Mouse (Mus musculus): ENCODE data around the gene Tmem208.
"Not testable (repeated sequence)": the region's sequence is repeated elsewhere in the genome, so short reads cannot be mapped to it uniquely, and the experiment has no call there.

Gene Tmem208

DNA sequence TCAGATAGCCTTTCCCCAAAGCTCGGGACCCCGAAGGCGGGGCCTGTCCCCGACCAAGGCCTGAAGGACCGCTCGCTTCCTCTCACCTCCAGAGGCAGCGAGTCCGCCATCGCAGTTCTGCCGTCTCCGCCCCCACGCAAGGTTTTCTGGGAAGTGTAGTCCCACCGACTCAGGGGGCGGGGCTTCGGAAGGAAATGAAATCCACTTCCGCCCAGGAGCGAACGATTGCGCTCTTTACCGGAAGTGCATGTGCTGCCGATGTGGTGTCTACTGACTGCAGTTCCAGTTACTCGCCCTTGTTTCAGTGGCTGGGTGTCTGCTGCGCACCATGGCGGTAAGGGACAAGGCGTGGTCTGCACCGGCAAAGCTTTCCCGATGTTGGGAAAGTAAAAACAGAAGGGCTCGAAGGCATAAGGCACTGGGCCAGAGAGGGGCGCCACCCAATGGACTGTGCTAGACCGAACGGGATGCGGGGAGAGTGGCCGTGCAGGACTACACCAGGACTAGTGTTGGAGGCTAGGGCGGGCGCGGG, at the start of gene Tmem208, which contains the start of gene Lrrc29:
Gene Tmem208 (plus strand): TSS at position 214 of the 532 bp plus-strand sequence.
Gene Lrrc29 (minus strand): TSS at position 138 of the 532 bp plus-strand sequence.
- peak; percentile 90 for DNase-seq (ENCODE audit: low spot score)

DNA sequence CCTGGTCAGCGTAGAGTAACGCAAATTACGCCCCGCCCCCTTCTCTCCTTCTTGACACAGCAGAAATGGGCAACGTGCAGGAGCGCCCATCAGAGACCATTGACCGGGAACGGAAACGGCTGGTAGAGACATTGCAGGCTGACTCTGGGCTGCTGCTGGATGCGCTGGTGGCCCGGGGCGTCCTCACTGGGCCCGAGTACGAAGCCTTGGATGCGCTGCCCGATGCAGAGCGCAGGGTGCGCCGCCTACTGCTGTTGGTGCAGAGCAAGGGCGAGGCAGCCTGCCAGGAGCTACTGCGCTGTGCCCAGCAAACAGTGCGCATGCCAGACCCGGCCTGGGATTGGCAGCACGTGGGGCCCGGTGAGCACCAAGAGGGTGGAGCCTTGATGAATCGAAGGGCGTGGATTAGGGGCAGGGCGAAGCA, 47.2 kb upstream of the Tmem208 start:
- DNase-seq (ENCODE audit: low spot score): no peak

DNA sequence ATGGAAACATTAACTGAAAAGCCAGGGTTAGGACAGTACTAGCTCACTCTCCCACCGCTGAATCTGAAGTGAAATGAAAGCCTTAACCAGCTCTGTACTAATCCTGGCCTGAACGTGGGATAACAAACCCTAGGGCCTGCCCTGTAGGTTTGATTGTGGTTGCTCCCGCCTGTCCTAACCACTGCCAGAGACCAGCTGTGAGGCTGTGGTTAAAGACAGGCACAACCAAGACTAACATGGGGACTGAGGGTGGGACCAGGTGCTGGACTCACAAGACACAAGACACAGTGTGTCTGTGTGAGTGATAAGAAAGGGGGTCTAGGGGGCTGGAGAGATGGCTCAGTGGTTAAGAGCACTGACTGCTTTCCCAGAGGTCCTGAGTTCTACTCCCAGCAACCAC, 45.6 kb upstream of the Tmem208 start:
- DNase-seq (ENCODE audit: low spot score): no peak

DNA sequence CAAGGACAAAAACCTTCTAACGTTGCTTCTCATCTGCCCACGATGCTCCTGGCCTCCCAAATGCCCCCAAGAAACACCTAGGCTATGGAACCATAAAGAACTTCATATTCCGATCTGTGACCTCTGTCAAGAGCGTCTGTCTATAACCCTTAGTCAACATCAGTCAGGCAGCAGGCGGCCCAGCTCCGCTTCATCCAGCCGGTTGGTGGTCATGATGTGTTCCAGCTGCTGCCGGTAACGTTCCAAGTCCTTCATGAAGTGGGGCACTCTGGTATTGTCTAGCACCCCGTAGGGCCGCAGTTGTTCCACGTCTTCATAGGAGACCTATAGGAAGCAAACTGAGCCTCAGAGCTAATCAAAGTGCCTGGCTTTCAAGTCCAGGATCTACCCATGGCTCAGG, 44.3 kb upstream of the Tmem208 start:
- DNase-seq (ENCODE audit: low spot score): no peak

DNA sequence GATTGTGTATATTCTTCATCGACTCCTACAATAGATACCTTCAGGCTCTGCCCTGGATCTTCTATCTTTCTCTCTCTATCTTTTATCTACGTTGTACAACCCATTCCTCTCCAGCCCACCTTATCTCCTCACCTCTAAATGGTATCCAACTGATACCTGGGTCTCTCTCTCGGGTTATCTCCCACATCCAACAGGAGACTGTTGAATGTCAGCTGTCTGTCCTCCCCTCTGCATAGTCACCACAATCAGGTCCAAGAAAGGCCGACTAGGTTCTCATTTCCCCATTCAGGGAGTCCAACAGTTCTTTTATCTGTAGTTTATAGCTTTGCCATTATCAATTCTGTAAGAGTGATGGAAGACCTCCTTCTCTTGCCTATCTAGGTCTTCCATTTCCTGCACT, 43.9 kb upstream of the Tmem208 start:
- DNase-seq (ENCODE audit: low spot score): no peak

DNA sequence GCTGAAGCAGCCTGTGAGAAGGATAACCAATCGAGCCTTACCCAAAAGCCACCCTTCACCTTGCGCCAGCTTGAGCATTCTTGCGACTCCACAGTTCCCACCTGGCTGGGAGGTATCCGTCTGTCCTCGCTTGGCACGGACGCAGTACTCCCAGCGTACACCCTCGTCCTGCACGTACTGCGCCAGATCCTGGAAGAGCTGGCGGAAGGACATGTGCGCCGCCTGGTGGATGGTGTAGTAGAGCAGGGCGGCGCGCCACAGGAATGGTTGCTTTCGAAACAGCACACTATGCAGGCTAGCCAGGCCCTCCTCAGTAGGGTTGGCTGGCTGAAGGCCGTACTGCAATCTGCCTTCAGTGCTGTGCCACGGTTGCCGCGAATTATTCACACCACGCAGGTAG, 43.1 kb upstream of the Tmem208 start:
- DNase-seq (ENCODE audit: low spot score): no peak

DNA sequence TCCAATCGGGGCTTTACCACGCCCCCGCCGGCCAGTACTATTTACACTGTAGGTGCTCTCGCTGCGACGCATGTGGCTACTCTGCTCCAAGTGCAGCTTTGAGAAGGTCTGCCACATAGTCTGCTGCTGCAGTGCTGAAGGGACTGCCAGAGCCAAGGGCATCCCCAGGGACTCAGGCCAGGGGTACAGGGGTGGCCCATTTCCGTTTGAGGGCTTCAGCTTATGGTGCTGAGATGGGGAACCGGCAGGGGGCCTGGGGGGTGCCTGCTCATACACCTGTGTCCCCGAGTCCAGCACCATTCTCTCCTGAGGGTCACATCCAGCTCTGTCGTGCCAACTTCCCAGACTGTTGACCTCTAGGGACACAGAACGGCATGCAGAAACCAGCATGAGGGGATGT, 40.6 kb upstream of the Tmem208 start:
- DNase-seq (ENCODE audit: low spot score): no peak

DNA sequence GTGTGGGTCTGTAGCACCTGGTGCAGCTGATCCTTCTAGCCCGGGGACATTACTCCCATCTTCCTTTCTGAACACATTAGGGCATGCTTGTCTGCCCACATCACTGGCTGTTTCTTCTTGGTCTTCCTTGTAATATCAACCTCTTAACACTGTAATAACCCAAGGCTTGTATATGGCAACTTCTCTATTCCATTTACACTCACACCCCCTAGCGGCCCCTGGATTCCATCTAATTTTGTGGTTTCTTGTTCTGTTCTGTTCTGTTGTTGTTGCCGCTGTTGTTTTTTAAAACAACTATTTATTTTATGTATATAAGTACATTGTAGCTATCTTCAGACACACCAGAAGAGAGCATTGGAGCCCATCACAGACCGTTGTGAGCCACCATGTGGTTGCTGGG, 39.2 kb upstream of the Tmem208 start:
- no peak for DNase-seq (ENCODE audit: low spot score)

DNA sequence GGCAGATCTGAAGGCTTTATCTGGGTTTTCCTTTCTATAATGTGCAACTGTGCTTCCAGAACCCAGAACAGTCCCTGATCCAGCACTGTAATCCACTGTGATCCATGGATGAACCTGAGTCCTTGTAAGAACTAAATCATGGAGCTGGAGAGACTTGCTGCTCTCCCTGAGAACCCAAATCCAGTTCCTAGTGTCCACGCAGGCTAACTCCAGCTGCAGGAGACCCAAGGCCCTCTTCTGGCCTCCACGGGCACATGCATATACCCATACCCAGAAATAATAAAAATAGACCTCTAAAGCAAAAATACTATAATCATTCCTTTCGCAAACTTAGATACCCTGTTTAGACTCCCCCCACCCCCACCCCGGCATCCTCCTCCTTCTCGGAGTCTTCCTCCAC, 37.9 kb upstream of the Tmem208 start:
- no peak for DNase-seq (ENCODE audit: low spot score)

DNA sequence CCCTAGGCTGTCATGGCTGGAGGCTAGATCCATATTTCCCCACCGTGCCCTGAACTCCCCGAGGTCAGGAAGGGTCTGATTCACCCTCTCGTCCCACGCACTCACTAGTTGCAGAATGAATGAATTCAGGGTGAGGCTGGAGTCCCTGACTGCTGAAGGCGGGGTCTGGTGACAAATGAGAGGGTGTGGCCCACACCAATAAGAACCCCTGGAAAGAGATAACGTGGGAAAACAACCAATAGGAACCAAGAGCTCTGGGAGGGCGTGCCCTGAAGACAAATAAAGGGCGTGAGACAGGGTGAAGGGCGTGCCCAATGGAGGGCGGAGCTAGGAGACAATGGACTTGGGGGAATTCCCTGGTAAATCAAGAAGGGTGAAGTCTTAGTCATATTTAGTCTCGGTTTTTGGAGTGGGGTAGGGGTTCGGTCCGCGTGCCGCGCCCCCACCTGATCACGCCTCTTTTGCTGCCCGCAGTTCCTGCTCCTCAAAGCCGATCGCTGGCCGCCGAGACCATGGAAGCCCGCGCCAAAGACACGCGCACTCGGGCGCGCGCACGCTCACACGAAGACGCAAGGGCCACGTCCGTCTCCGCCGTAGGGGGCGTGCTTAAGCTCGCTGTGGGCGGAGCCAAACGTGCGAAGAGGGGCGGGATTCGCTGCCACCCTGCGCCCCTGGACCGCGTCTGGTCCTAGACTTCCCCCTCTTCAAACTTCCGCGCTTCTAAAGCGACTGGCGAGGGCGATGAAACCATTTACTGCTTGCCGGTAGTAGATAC, 37.0 kb upstream of the Tmem208 start:
- DNase-seq (ENCODE audit: low spot score): peak; percentile 65

DNA sequence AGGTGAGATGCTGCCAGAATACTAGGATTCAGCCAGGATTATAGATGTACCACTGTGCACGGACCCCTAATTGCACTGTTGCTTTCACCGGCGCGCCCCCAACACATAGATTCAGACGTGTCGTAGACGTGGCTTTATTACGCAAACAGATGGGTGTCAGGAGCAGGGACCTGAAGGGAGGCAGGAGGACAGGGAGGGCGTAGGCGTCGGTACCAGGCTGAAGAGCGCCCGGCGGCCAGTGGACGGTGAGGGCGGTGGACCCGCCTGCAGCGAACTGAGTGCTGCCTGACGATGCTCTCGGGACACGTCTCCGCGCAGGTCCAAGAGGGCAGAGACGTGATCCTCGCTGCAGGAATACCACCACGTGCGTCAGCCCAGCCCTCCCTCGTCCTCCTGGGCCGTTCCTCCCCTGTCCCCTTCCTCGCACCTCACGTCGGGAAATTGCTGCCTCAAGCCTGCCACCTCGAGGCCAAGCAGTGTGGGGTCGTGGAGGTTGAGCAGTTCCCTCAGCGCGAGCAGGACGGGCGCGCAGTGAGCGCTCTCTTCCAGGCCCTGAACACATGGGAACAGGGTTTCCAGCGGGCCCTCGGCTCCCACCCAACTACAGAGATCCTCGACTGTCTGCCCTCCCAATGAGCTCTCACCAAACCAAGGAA, 36.2 kb upstream of the Tmem208 start, which contains the start of gene 4931428F04Rik:
Gene 4931428F04Rik (minus strand): TSS at position 60 of the 656 bp plus-strand sequence.
- no peak for DNase-seq (ENCODE audit: low spot score)

DNA sequence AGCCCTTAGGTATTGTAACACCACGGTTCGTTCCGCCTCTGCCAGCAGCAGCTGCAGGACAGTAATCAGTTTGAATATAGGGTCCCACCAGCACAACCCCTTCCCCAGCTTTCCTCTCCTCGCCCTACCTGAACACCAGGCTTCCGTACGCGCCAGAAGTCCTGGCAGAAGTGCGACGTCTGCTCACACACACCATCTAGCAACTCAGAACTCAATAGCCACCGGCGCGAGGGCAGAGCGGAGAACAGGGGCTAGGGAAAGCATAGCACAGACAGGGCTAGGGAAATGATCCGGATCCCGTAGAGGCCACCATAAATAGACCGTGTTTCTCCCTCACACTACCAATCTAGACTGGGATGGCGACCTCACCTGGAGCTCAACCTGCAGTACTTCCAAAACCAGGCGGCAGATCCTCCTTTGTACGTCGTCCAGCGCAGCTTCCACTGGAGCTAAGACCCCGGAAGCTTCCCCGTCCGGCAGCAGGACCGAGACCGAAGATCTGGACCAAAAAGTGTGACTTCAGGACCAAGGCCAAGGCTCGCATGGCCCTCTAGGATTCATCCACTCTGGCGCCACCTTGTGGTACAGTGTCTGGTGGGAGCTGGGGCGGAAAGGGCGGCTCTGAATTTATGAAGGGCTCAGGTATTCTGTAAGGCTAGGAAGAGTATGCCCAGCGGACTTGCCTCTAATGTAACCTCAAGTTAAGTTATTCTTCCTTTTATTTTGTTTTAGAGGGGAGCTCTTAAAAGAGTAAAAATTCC, 35.4 kb upstream of the Tmem208 start:
- DNase-seq (ENCODE audit: low spot score): peak; percentile 86

DNA sequence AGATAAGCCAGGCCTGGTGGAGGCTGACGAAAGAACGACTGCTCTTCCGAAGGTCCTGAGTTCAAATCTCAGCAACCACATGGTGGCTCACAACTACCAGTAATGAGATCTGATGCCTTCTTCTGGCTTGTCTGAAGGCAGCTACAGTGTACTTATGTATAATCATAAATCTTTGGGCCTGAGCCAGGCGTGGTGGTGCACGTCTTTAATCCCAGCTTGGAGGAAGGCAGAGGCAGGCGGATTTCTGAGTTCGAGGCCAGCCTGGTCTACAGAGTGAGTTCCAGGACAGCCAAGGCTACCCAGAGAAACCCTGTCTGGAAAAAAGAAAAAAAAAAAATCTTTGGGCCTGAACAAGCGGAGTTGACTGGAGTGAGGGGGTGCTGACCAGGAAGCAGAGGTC, 34.8 kb upstream of the Tmem208 start:
- DNase-seq (ENCODE audit: low spot score): not testable (repeated sequence)

DNA sequence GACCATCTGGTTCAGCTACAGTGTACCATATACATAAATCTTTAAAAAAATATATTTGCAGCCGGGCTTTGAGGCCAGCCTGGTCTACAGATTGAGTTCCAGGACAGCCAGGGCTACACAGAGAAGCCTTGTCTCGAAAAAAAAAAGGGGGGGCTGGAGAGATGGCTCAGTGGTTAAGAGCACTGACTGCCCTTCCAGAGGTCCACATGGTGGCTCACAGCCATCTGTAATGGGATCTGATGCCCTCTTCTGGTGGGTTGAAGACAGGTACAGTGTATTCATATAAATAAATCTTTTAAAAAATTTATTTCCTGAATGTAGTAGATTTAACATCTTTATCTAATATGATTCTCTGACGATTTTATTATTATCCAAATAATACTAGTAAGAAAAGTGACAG, 34.4 kb upstream of the Tmem208 start:
- not testable (repeated sequence) for DNase-seq (ENCODE audit: low spot score)

DNA sequence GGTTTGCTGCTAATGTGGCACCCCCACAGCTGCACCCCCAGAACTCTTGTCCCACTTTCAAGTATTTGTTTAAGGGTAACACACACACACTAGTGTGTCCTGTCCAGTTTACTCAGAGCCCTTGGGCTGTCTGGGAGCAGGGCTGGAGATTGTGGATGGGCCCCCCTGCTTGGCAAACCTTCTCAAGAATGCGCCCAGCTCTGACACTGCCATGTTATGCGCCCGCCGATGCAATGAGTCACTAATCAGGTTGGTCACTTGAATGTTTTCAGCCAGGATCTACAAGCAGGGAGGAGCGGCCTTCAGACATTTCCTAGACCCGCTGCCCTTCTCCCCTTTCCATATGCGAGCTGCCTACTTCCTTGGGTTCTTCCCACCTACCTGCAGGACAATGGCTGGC, 33.7 kb upstream of the Tmem208 start:
- no peak for DNase-seq (ENCODE audit: low spot score)

DNA sequence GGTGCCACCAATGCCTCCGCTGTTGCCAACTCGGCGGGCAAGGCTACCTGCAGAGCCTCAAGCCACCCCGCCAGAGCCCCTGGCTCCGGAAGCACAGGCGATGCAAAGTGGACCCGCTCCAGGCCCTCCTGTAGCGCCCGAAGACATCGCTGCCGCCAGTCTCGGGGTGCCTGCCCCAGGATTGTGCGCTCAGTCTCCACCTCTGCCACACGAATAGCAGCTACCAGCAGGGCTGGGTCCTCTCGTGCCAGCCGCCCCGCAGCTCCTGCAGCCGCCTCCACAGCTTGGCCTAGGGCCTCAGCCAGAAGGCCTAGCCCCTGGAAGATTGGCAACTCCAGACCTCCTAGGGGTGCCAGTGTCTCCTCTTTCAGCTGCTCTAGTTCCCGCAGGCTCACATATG, 32.7 kb upstream of the Tmem208 start:
- DNase-seq (ENCODE audit: low spot score): no peak

DNA sequence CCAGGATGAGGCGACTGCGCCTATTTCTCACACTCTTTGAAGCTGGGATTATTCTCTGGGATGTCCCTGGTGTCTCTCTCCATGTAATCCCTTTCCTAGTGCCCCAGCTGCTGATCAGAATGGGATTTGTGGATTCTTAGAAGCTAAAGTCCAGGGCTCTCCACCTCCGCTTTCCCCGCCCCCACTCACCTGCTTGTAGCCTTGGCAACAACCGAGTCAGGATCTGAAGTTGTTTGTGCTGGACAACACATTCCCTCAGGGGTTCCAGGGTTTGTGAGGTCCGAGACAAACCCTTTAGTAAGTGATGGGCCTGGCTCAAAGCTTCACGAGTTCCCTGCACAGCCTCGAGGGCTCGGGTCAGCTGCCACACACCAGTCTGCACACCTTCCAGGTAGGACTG, 31.4 kb upstream of the Tmem208 start:
- no peak for DNase-seq (ENCODE audit: low spot score)

DNA sequence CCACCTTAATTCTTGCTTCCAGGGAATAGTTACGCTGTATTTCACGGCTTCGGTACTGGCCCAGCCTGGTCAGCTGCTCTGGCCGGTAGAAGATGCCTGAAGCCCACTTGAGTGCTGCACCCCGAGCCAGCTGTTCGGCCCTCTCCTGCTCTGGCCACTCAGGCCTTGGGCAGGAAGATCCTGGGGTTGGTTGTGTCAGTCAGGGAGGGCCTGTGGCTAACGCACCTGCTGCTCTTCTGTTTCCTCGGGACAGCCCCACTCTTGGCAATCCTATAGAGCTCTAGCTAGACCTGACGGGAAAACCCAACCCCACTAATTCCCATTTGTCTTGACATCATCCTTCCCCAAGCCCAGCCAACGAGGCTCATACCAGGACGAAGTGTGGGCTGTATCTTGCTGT, 30.9 kb upstream of the Tmem208 start:
- no peak for DNase-seq (ENCODE audit: low spot score)

DNA sequence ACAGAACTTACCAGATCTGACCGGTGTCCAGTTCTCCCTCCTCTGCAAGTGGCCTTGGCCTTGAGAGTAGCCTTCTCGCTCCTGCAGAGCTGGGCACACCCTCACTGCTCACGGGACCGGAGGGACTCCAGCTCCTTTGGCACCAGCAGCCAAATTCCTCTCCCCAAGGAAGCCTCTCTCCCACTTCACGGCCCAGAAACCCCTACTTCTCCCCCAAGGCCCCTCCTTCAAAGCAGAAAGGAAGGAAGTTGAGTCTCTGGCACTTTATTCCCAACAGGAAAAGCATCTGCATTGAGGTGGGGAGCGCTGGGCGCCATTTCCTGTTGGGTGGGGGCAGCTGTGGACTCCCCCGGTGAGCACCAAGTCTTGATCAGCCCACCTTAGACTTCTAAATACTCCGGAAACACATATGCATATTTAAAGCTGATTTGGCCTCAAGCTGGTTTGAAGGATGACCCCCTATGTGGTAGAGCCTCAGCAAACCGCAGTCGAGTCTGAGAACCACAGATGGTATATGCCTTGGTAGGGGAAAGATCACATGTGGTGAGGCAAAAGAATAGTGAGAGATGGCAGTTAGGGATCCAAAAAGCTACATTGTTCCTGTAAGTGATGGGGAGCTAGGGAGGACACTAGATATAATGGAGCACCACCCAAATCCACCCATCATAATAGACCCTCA, 30.1 kb upstream of the Tmem208 start, which contains the start of gene Exoc3l:
Gene Exoc3l (minus strand): TSS at position 207 of the 679 bp plus-strand sequence.
- DNase-seq (ENCODE audit: low spot score): no peak

DNA sequence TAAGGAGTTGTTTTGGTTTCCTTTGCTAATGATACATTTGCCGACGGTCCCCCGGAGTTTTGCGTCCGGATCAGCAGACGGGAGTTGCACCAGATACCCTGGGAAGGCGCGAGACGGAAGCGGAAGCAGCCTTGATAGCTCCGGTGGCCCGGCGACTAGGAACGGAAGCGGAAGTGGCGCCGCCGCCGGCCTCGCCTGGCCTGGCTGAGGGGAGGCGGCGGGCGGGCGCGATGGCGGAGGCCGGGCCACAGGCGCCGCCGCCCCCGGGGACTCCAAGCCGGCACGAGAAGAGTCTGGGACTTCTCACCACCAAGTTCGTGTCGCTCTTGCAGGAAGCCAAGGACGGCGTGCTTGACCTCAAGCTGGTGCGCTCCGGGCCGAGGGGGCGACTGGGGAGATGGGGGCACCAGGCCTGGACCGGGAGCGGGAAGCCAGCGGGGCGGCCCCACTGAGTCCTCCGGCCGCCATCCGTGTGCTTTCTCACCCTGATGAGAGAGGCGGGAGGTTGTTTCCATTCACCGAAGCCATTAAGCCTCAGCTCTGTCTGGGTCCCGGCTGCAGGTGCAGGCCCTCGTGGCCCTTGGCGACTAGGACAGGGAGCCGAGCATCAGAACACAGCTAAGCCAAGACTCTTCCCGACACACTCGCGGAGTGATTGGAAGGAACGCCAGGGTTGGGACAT, 28.5 kb upstream of the Tmem208 start, which contains the start of gene E2f4:
Gene E2f4 (plus strand): TSS at position 153 of the 682 bp plus-strand sequence.
- DNase-seq (ENCODE audit: low spot score): no peak

All from urinary bladder, postnatal 10 days (tissue).